Mouse (Mus musculus): ENCODE results near the gene Traf7. TPM values are rescaled to one million over a fixed set of nuclear protein-coding genes. Genes with fewer than 3 reads are reported as not detected.

The Traf7 gene
- polyA plus RNA-seq, 1 experiment from 2014 or later, result 91.0 TPM

GRCm38 (mm10) chr17:24480201-24480826, 47.4 kb downstream of the Traf7 start:
- no peak for ATAC-seq (ENCODE audit: low FRiP score, low read depth)
- 40% methylated on average over 3 of the region's 3 CpGs for WGBS
- H3K4me3 ChIP-seq, result no peak overlapping the region
- H3K4me2 ChIP-seq, result no peak overlapping the region
- H3K27ac ChIP-seq (replicated peaks), result no peak overlapping the region
- H3K27me3 ChIP-seq, result no peaks in the 10 kb centered on the region
- H3K9ac ChIP-seq, result no peak overlapping the region
- peaks cover 17% of the 10 kb centered on the region for H3K36me3 ChIP-seq
- H3K9me3 ChIP-seq, result no peaks in the 10 kb centered on the region
- peaks cover 20% of the 10 kb centered on the region for H3K4me1 ChIP-seq (replicated peaks)

DNA sequence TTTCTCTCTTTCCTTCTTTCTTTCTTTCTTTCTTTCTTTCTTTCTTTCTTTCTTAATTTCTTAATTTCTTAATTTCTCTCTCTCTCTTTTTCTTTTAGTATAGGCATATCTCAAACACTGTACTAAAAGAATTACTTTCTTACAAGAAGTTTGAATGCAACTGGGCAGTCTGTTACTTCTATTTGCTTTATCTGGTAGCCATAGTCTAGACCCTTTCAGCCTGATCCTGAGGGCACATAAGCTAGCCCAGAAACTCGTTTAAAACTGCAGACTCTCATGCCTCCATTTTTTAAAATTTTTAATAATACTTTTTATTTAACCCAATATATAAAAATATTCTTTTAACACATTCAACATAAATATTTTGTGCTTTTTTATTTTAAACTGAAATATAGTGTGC, 48.3 kb downstream of the Traf7 start:
- Histone ChIP-seq H3K4me3 (peak overlapping the region; percentile 86), H3K36me3 (peaks cover 24% of the 10 kb centered on the region), H3K4me2 (peak overlapping the region; percentile 58), H3K4me1 (replicated peaks) (peaks cover 22% of the 10 kb centered on the region), H3K27me3 (no peaks in the 10 kb centered on the region), H3K27ac (replicated peaks) (peak overlapping the region; percentile 66), H3K9me3 (no peaks in the 10 kb centered on the region), H3K9ac (no peak overlapping the region)
- no peak for ATAC-seq (ENCODE audit: low FRiP score, low read depth)
- WGBS, result 29% methylated on average over 1 of the region's 1 CpGs

- Histone ChIP-seq H3K9ac (peak within 1 kb of the TSS; percentile 86), H3K36me3 (peaks cover 30% of the 10 kb centered on the region), H3K4me1 (replicated peaks) (peaks cover 28% of the 10 kb centered on the region), H3K9me3 (no peaks in the 10 kb centered on the region), H3K4me2 (peak within 1 kb of the TSS; percentile 58), H3K27ac (replicated peaks) (peak within 1 kb of the TSS; percentile 99), H3K4me3 (peak within 1 kb of the TSS; percentile 86), H3K27me3 (no peaks in the 10 kb centered on the region)
- peak; percentile 94 for ATAC-seq (ENCODE audit: low FRiP score, low read depth)
- under 1% methylated on average over 48 of the region's 48 CpGs for WGBS
Measured at GRCm38 (mm10) chr17:24478663-24479380, 48.9 kb downstream of the Traf7 start, which contains the start of gene Mlst8. Gene Mlst8, minus strand, starts transcription at chr17:24479078.

DNA sequence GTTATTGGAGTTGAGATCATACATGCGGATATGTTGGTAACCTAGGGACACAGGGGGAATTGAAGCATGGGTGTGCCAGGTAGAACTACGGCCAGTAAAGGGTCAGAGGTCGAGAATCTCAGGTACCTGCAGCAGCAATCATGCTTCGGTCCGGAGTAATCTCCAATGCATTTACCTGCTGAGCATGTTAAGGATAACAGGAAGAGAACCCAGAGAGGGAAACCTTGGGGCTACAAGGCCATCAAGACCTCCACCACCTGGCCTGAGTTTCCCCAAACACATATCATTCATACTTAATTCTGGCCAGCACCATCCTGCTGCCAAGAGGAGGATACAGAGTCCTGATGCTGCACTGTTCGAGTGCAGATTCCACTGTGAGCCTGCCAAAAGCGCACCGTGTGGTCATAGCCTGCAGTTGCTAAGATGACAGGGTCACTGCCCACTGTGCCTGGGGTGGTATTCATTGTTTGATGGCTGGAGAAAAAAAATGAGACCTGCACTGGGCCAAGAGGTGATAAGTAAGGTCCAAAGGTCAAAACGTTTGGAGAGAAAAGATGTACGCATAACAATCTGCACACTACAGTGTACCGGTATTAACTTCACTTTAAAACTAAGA, 49.6 kb downstream of the Traf7 start:
- ATAC-seq (ENCODE audit: low FRiP score, low read depth), result peak; percentile 21; the same call in 1 of the 2 replicates
- H3K27ac ChIP-seq (replicated peaks), result peak overlapping the region; percentile 99; the same call in 1 of the 2 replicates

DNA sequence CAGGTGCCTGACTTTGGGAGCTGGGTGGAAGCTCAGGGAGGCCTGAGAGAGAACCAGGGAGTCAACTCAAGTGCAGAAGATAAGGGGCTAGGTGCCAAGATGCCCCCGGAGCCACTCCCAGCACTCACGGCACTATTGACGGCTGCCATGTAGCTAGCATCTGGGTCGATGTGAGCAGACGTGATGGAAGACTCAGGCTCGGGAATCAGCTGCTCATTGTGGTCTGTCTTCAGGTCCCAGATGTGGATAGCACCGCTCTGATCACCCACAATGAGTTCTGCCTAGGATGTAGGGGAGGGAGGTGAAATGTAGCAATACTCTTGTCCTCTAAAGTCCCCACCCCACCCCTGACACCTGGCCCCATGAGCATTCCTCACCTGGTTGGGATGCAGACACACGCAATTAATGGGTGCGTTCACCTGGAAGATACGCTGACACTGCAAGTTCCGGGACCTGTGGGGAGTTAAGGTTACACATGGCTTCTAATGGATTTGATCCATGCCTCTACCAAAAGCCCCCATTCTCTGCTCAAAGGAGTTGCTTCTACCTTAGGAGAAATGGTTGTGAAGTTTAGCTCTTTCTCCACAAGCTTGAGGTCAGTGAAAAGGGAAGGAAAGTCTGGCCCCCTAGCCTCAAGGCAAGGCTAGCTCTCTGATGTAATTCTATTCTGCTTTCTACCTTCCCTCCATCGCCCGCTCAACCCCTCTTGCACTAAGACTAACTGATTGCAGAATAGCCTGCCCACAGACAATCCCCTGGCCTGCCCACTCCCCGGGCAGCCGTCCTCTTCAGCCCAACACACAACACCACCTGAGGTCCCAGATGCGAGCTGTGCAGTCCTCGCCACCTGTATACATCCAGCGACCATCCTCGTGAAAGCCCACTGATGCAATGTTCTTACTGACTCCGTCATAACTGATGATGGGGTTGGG, 50.4 kb downstream of the Traf7 start:
- H3K9me3 ChIP-seq, result no peaks in the 10 kb centered on the region
- H3K27me3 ChIP-seq, result no peaks in the 10 kb centered on the region
- H3K4me2 ChIP-seq, result peak overlapping the region; percentile 58
- WGBS, result 92% methylated on average over 20 of the region's 20 CpGs
- no peak overlapping the region for H3K27ac ChIP-seq (replicated peaks)
- peaks cover 30% of the 10 kb centered on the region for H3K36me3 ChIP-seq
- H3K4me3 ChIP-seq, result peak overlapping the region; percentile 86; the same call in 1 of the 2 replicates
- ATAC-seq (ENCODE audit: low FRiP score, low read depth), result no peak
- peaks cover 38% of the 10 kb centered on the region for H3K4me1 ChIP-seq (replicated peaks)
- peak overlapping the region; percentile 86; the same call in 1 of the 2 replicates for H3K9ac ChIP-seq

More for the DNA sequence above, 49.6 kb downstream of the Traf7 start:
- 48% methylated on average over 11 of the region's 11 CpGs for WGBS
- peaks cover 30% of the 10 kb centered on the region for H3K36me3 ChIP-seq
- no peaks in the 10 kb centered on the region for H3K9me3 ChIP-seq
- peaks cover 30% of the 10 kb centered on the region for H3K4me1 ChIP-seq (replicated peaks)
- H3K4me3 ChIP-seq, result peak overlapping the region; percentile 86
- H3K27me3 ChIP-seq, result no peaks in the 10 kb centered on the region
- peak overlapping the region; percentile 58 for H3K4me2 ChIP-seq
- peak overlapping the region; percentile 86 for H3K9ac ChIP-seq

DNA sequence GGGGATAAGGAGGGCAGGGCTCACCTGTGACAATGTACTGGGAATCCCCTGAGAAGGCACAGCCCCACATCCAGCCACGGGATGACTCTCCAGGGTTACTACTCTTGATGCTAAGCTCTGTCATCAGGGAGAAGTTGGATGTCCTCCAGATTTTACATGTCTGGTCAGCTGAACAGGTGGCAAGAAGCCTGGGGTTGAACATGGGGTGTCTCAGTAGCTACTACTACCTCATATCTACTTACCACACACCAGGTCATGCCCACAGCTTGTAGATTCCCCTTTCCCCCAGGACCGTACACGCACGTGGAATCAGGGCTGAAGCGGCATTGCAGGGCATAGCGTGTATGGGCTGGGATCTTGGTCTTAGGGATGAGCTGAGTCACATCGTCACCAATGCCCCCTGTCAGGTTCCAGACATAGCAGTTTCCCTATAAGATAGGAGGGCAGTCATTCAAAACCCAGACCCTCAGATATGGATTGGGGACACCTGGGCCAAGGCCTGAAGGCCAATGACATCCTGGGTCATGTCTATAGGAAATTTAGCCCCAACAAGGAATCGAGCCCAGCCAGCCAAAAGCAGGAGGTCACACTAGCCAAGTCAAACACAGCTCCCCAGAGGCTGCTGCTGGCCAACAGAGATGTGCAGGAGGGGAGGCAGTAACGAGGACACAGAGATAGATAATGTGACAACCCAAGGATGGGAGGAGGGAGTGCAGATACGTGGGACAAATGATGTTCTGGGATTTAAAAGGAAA, 51.5 kb downstream of the Traf7 start:
- no peak overlapping the region for H3K4me3 ChIP-seq
- no peak overlapping the region for H3K9ac ChIP-seq
- peaks cover 49% of the 10 kb centered on the region for H3K4me1 ChIP-seq (replicated peaks)
- H3K4me2 ChIP-seq, result no peak overlapping the region
- no peak overlapping the region for H3K27ac ChIP-seq (replicated peaks)
- no peaks in the 10 kb centered on the region for H3K27me3 ChIP-seq
- H3K9me3 ChIP-seq, result no peaks in the 10 kb centered on the region
- H3K36me3 ChIP-seq, result peaks cover 30% of the 10 kb centered on the region
- no peak for ATAC-seq (ENCODE audit: low FRiP score, low read depth)
- WGBS, result 92% methylated on average over 10 of the region's 10 CpGs

DNA sequence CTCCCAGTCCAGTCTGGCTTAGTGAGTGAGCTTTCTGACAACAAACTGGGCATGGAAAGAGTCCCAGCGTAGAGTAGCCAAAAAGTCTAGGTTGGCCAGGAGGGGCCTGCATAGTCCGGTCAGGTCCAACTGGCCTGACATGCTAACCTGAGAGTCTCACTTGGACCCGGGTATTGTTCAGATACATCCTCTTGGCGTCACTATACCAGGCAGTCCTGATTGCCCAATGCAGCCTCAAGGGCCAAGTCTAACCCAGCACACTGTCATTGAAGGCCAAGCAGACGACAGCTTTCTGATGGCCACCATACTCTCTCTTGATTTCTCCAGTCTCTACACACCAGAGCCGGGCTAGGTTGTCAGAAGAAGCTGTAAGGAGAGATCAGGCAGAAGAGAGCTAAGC, 52.2 kb downstream of the Traf7 start:
- H3K4me3 ChIP-seq, result no peak overlapping the region
- no peak overlapping the region for H3K4me2 ChIP-seq
- 93% methylated on average over 6 of the region's 6 CpGs for WGBS
- H3K27me3 ChIP-seq, result no peaks in the 10 kb centered on the region
- H3K36me3 ChIP-seq, result peaks cover 30% of the 10 kb centered on the region
- no peak overlapping the region for H3K27ac ChIP-seq (replicated peaks)
- ATAC-seq (ENCODE audit: low FRiP score, low read depth), result no peak
- no peak overlapping the region for H3K9ac ChIP-seq
- H3K9me3 ChIP-seq, result no peaks in the 10 kb centered on the region
- H3K4me1 ChIP-seq (replicated peaks), result peaks cover 54% of the 10 kb centered on the region

DNA sequence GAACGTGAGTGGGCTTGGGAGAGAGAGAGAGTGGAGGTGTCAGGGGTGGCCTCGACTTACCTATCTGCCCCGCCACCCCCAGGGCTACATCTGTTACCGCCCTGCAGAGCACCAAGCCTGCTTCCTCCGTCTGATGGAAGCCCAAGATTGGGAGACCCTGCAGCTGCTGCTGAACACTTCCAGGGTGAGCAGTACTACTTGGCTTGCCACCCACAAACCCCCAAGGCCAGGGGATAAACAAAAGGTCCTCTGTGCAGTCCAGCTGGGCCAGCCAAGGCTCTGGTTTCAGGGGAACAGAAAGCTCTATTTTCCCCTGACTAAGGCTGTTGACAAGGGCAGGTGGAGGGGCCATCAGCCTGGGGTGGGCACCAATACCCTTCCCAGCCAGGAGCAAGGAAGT, 53.2 kb downstream of the Traf7 start:
- H3K4me3 ChIP-seq, result no peak overlapping the region
- H3K9ac ChIP-seq, result no peak overlapping the region
- 77% methylated on average over 5 of the region's 5 CpGs for WGBS
- ATAC-seq (ENCODE audit: low FRiP score, low read depth), result no peak
- H3K4me1 ChIP-seq (replicated peaks), result peaks cover 45% of the 10 kb centered on the region
- H3K27ac ChIP-seq (replicated peaks), result no peak overlapping the region
- H3K9me3 ChIP-seq, result no peaks in the 10 kb centered on the region
- H3K27me3 ChIP-seq, result no peaks in the 10 kb centered on the region
- peaks cover 30% of the 10 kb centered on the region for H3K36me3 ChIP-seq
- H3K4me2 ChIP-seq, result no peak overlapping the region

DNA sequence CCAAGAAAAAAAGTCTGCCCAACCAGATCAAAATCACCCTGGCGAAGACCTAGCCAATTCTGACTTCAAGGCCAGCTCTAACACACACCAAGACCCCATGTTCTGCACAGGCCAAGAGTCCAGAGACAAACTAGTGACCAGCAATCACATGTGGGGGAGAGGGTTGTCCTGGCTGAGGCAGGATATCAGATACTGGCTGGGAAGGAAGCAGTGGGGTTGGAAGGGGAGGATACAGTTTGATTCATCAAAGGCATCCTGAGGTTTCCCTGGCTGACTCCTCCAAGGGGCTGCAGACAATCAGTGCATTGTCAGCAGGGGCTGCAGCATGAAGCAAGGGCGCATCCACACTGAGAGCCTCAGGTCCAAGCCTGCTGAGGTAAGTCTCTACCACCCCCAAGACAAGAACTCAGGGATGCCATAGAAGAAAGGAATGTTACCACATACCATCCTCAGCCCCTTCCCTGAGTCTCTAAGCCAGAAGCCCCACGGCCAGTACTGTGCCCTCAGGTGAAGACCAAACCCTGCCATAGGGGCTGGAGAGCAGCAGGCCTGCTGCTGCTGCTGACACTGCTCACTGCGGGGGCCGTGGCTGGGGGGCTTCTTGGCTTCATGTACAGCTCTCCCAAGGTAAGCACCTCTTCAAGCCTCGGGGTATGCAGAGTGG, 54.0 kb downstream of the Traf7 start, which contains the start of gene Bricd5:
TSS of gene Bricd5 (plus strand) at position 273 of the 664 bp plus-strand sequence.
- Histone ChIP-seq H3K9me3 (no peaks in the 10 kb centered on the region), H3K27me3 (no peaks in the 10 kb centered on the region), H3K4me2 (peak within 1 kb of the TSS; percentile 94), H3K27ac (replicated peaks) (0 out of 2 replicates have a peak within 1 kb of the TSS, but pooled peaks have one; percentile 25), H3K9ac (no peak within 1 kb of the TSS), H3K4me1 (replicated peaks) (peaks cover 45% of the 10 kb centered on the region), H3K36me3 (peaks cover 30% of the 10 kb centered on the region), H3K4me3 (peak within 1 kb of the TSS; percentile 1; the same call in 1 of the 2 replicates)
- 79% methylated on average over 6 of the region's 6 CpGs for WGBS
- no peak for ATAC-seq (ENCODE audit: low FRiP score, low read depth)

- ATAC-seq (ENCODE audit: low FRiP score, low read depth), result no peak
- Histone ChIP-seq H3K27ac (replicated peaks) (no peak overlapping the region), H3K4me2 (peak overlapping the region; percentile 94), H3K4me1 (replicated peaks) (peaks cover 36% of the 10 kb centered on the region), H3K9me3 (no peaks in the 10 kb centered on the region), H3K36me3 (peaks cover 30% of the 10 kb centered on the region), H3K9ac (no peak overlapping the region), H3K4me3 (peak overlapping the region; percentile 1; the same call in 1 of the 2 replicates), H3K27me3 (no peaks in the 10 kb centered on the region)
- 81% methylated on average over 4 of the region's 4 CpGs for WGBS
Measured at GRCm38 (mm10) chr17:24472512-24472911, 55.2 kb downstream of the Traf7 start.
